Mouse (Mus musculus) lung, embryonic 16.5 days (tissue): ENCODE data around the gene Tusc2. TPM values are rescaled to one million over a fixed set of nuclear protein-coding genes. Genes with fewer than 3 reads are reported as not detected.
A peak's percentile ranks its signal among the peaks of the same experiment; 100 is the strongest.

ENCODE experiments used
- ATAC-seq: fragments of 200-750 bp; cut with Nextera tagmentation; 2 replicates; pipeline ENCODE4 v1.8.0; 2017; ENCODE audit warnings: low read depth, mild to moderate bottlenecking, moderate library complexity
- H3K27ac ChIP-seq: fragments of 300-500 bp; sonication (generic); 2 replicates; pipeline ENCODE4 v1.5.1; 2014; ENCODE audit warnings: mild to moderate bottlenecking, control low read depth, low read length
- H3K27me3 ChIP-seq: fragments of 300-500 bp; sonication (generic); 2 replicates; pipeline ENCODE4 v1.6.1; 2014; ENCODE audit warnings: low read depth, low read length, mixed read lengths; ENCODE audit not compliant: control insufficient read depth, insufficient read depth
- H3K36me3 ChIP-seq: fragments of 300-500 bp; sonication (generic); 2 replicates; pipeline ENCODE4 v1.6.1; 2014; ENCODE audit warnings: low read length; ENCODE audit not compliant: control insufficient read depth, insufficient read depth
- H3K4me1 ChIP-seq: fragments of 300-500 bp; sonication (generic); replicated peaks from 2 replicates; pipeline ENCODE4 v1.6.1; 2014; ENCODE audit warnings: low read length, mixed read lengths; ENCODE audit not compliant: control insufficient read depth, insufficient read depth
- H3K4me2 ChIP-seq: fragments of 300-500 bp; sonication (generic); 2 replicates; pipeline ENCODE4 v1.6.1; 2014; ENCODE audit warnings: low read depth, low read length, control low read depth
- H3K4me3 ChIP-seq: fragments of 300-500 bp; sonication (generic); 2 replicates; pipeline ENCODE4 v1.5.1; 2014; ENCODE audit warnings: mild to moderate bottlenecking, low read length, control low read depth
- H3K9ac ChIP-seq: fragments of 300-500 bp; sonication (generic); 2 replicates; pipeline ENCODE4 v1.6.1; 2014; ENCODE audit warnings: low read length, control low read depth
- H3K9me3 ChIP-seq: fragments of 300-500 bp; sonication (generic); 2 replicates; pipeline ENCODE4 v1.6.1; 2016; ENCODE audit warnings: low read length; ENCODE audit not compliant: control insufficient read depth
- WGBS: fragments of 180-500 bp; shearing (Covaris S2); extraction: QIAGEN DNeasy Blood & Tissue Kit; methylation state at CpG from one replicate; pipeline ENCODE4 v1.1.7; 2014; 5-methylcytosine and 5-hydroxymethylcytosine counted together
- polyA plus RNA-seq: library from polyadenylated mRNA; unstranded; fragments of >200 nt; fragmentation: Nextera tagmentation; extraction: Ambion mirVana; gene quantifications from 2 replicates; pipeline ENCODE4 v1.2.1, GENCODE M21; 2015

Gene Tusc2
- polyA plus RNA-seq, 1 experiment from 2014 or later = 35.6 TPM

- H3K4me3 ChIP-seq = no peak overlapping the region
Observed at GRCm38 (mm10) chr9:107543299-107543698, 19.8 kb upstream of the Tusc2 start.

DNA sequence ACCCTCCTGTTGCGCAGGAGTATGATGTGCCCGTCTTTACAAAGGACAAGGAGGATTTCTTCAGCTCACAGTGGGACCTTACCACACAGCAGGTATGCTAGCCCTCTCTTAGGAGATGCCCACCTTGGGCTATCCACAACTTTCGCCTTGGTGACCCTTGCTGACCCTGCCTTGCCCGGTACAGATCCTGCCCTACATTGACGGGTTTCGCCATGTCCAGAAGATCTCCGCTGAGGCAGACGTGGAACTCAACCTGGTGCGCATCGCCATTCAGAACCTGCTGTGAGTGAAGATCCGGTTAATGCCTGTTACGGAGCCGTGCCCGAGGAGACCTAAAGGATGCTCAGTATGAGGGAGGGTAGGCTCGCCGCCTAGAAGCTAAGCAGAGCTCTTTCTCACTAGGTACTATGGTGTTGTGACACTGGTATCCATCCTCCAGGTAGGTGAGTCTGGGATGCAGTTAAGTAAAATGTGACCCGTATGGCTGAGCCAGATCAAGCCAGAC lies 18.8 kb upstream of the Tusc2 start:
- H3K9me3 ChIP-seq = no peaks in the 10 kb centered on the region
- WGBS = 94% methylated on average over 17 of the region's 17 CpGs
- H3K36me3 ChIP-seq = peaks cover 17% of the 10 kb centered on the region
- H3K27ac ChIP-seq = no peak overlapping the region
- peaks cover 27% of the 10 kb centered on the region for H3K4me1 ChIP-seq
- H3K4me2 ChIP-seq = no peak overlapping the region
- no peak overlapping the region for H3K9ac ChIP-seq
- no peaks in the 10 kb centered on the region for H3K27me3 ChIP-seq
- no peak overlapping the region for H3K4me3 ChIP-seq
- ATAC-seq = no peak

More at GRCm38 (mm10) chr9:107543299-107543698, 19.8 kb upstream of the Tusc2 start:
- no peak for ATAC-seq
- Histone ChIP-seq H3K4me1 (peaks cover 27% of the 10 kb centered on the region), H3K27me3 (no peaks in the 10 kb centered on the region), H3K9ac (no peak overlapping the region), H3K27ac (no peak overlapping the region), H3K36me3 (peaks cover 25% of the 10 kb centered on the region), H3K9me3 (no peaks in the 10 kb centered on the region), H3K4me2 (0 out of 2 replicates have a peak overlapping the region, but pooled peaks have one; percentile 93)
- WGBS = 78% methylated on average over 11 of the region's 11 CpGs

DNA sequence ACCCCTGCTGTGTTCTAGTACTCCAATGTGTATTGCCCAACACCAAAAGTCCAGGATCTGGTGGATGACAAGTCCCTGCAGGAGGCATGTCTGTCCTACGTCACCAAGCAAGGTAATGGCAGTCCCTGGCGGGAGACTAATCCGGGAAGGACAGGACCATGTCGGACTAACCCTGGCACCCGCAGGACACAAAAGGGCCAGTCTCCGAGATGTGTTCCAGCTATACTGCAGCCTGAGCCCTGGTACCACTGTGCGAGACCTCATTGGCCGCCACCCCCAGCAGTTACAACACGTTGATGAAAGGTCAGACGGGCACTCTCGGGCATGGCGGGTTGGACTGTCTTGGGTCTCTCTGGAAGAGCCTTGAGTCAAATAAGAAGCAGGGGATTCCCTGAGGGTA lies 18.3 kb upstream of the Tusc2 start:
- Histone ChIP-seq H3K4me3 (no peak overlapping the region), H3K9me3 (no peaks in the 10 kb centered on the region), H3K27me3 (no peaks in the 10 kb centered on the region), H3K4me2 (no peak overlapping the region), H3K9ac (no peak overlapping the region), H3K36me3 (peaks cover 13% of the 10 kb centered on the region), H3K4me1 (peaks cover 27% of the 10 kb centered on the region), H3K27ac (no peak overlapping the region)
- 93% methylated on average over 12 of the region's 12 CpGs for WGBS
- no peak for ATAC-seq

DNA sequence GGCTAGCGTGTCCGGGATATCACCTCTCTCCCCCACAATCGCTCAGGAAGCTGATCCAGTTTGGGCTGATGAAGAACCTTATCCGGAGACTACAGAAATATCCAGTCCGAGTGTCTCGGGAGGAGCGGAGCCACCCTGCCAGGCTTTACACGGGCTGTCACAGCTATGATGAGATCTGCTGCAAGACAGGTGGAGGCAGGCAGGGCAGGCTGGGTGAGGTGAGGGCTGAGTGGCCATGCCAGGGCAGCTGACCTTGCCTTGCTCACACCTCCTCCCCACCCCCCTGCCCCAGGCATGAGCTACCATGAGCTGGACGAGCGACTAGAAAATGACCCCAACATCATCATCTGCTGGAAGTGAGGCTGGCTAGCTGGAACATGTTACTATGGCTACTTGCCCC lies 17.9 kb upstream of the Tusc2 start:
- peaks cover 10% of the 10 kb centered on the region; the same call in 1 of the 2 replicates for H3K36me3 ChIP-seq
- H3K27me3 ChIP-seq = no peaks in the 10 kb centered on the region
- ATAC-seq = no peak
- no peak overlapping the region for H3K4me3 ChIP-seq
- WGBS = 77% methylated on average over 10 of the region's 10 CpGs
- no peak overlapping the region for H3K27ac ChIP-seq
- H3K4me1 ChIP-seq = peaks cover 27% of the 10 kb centered on the region
- no peak overlapping the region for H3K9ac ChIP-seq
- H3K9me3 ChIP-seq = no peaks in the 10 kb centered on the region
- H3K4me2 ChIP-seq = no peak overlapping the region

DNA sequence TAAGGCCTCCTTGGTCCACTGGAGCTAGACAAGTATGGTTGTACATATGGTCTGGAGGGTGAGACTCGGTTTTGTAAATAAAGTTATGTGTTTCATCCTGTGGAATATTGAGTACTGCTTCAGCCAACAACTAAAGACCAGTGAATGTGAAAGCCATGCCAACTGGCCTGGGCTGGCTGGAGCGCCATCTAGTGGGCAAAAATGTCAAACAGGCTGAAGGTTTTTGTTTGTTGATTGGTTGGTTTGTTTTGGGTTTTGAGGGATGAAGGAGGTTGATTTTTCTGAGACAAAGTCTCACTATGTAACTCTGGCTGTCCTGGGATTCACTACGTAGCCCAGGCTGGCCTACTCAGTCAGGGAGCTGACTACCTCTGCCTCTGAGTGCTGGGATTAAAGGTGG lies 17.5 kb upstream of the Tusc2 start:
- no peak for ATAC-seq
- peaks cover 29% of the 10 kb centered on the region for H3K4me1 ChIP-seq

DNA sequence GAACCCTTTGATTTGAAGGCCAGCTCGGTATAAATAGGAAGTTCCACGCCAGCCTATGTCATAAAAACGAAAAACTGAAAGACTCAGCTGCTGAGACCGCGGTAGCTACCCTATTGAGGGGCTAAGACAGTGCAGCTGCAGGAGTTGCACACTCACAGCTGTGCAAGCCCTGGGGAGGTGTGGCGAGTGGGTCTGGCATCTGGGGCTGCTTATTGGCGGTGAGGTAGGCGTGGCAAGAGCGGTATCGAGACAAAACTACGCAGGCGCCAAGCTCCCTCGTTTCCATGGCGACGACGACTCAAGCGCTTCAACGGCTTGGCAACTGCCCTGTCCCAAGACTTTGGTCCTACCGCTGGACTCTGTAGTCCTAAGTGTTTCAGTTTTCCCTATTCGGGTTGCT lies 16.0 kb upstream of the Tusc2 start, which contains the start of gene Zmynd10:
TSS of gene Zmynd10 (plus strand) at position 273 of the 400 bp plus-strand sequence.
- Histone ChIP-seq H3K4me3 (peak within 1 kb of the TSS; percentile 26), H3K9me3 (no peaks in the 10 kb centered on the region), H3K4me1 (peaks cover 33% of the 10 kb centered on the region), H3K27me3 (no peaks in the 10 kb centered on the region), H3K27ac (no peak within 1 kb of the TSS), H3K36me3 (peaks cover 10% of the 10 kb centered on the region; the same call in 1 of the 2 replicates), H3K9ac (0 out of 2 replicates have a peak within 1 kb of the TSS, but pooled peaks have one; percentile 31), H3K4me2 (peak within 1 kb of the TSS; percentile 49)
- 2% methylated on average over 20 of the region's 20 CpGs for WGBS
- peak; percentile 62 for ATAC-seq

More for the DNA sequence above, 17.5 kb upstream of the Tusc2 start:
- Histone ChIP-seq H3K4me3 (no peak overlapping the region), H3K36me3 (peaks cover 10% of the 10 kb centered on the region; the same call in 1 of the 2 replicates), H3K27me3 (no peaks in the 10 kb centered on the region), H3K27ac (no peak overlapping the region), H3K4me2 (no peak overlapping the region), H3K9ac (no peak overlapping the region), H3K9me3 (no peaks in the 10 kb centered on the region)
- whole genome bisulfite sequencing = 13% methylated on average over 3 of the region's 3 CpGs

- H3K27me3 ChIP-seq = no peaks in the 10 kb centered on the region
- no peak overlapping the region for H3K4me2 ChIP-seq
- peaks cover 35% of the 10 kb centered on the region for H3K4me1 ChIP-seq
- 80% methylated on average over 5 of the region's 5 CpGs for WGBS
- H3K4me3 ChIP-seq = no peak overlapping the region
- no peaks in the 10 kb centered on the region for H3K9me3 ChIP-seq
- no peak overlapping the region for H3K27ac ChIP-seq
- H3K36me3 ChIP-seq = peaks cover 10% of the 10 kb centered on the region; the same call in 1 of the 2 replicates
- no peak for ATAC-seq
- H3K9ac ChIP-seq = no peak overlapping the region
Observed at GRCm38 (mm10) chr9:107547957-107548356, 15.1 kb upstream of the Tusc2 start.

- Histone ChIP-seq H3K9ac (no peak overlapping the region), H3K4me1 (peaks cover 43% of the 10 kb centered on the region), H3K4me3 (no peak overlapping the region), H3K27ac (no peak overlapping the region), H3K36me3 (peaks cover 10% of the 10 kb centered on the region; the same call in 1 of the 2 replicates), H3K9me3 (no peaks in the 10 kb centered on the region), H3K27me3 (no peaks in the 10 kb centered on the region), H3K4me2 (no peak overlapping the region)
- no peak for ATAC-seq
- 82% methylated on average over 10 of the region's 10 CpGs for WGBS
Observed at GRCm38 (mm10) chr9:107548820-107549219, 14.2 kb upstream of the Tusc2 start.

DNA sequence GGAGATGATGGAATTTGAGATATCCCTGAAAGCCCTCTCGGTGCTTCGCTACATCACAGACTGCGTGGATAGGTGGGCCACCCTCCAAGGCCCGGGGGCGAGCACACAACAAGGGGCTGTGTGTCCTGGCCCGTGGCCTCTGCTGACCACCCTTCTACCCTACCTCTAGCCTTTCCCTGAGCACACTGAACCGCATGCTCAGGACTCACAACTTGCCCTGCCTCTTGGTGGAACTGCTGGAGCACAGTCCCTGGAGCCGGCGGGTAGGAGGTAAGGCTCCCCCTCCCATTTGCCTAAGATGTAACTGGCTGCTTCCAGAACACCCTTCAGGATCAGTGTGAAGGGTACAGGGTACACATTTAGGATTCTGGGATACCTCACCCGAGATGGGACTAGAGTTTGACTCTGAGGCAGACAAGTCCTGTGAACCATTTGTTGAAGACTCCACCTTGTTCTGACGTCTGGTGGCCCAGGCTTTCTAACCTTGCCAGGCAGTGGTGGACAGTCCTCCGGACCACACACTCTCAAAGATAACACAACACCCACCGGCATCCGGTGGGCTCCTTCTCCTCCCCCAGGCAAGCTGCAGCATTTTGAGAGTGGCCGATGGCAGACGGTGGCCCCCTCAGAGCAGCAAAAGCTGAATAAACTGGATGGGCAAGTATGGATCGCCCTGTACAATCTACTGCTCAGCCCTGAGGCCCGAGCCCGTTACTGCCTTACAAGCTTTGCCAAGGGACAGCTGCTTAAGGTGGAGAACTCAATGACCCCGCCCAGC lies 13.6 kb upstream of the Tusc2 start:
- Histone ChIP-seq H3K27me3 (no peaks in the 10 kb centered on the region), H3K36me3 (peaks cover 4% of the 10 kb centered on the region; the same call in 1 of the 2 replicates), H3K4me1 (peaks cover 44% of the 10 kb centered on the region), H3K4me3 (no peak overlapping the region), H3K9ac (no peak overlapping the region), H3K4me2 (no peak overlapping the region), H3K9me3 (no peaks in the 10 kb centered on the region), H3K27ac (no peak overlapping the region)
- ATAC-seq = no peak
- WGBS = 73% methylated on average over 20 of the region's 20 CpGs
